Mouse (Mus musculus): Measurements from ENCODE around the gene Fcmr. TPM values are rescaled to one million over a fixed set of nuclear protein-coding genes. Genes with fewer than 3 reads are reported as not detected.

Fcmr gene
- polyA plus RNA-seq, 1 experiment from 2014 or later = 2.7 TPM

- Histone ChIP-seq H3K4me1 (peaks cover 14% of the 10 kb centered on the region), H3K27ac (no peak overlapping the region), H3K9me3 (no peaks in the 10 kb centered on the region), H3K27me3 (ENCODE audit: insufficient read depth, poor library complexity, severe bottlenecking) (peaks cover 35% of the 10 kb centered on the region), H3K36me3 (no peaks in the 10 kb centered on the region), H3K4me3 (no peak overlapping the region)
- DNase-seq (ENCODE audit: low spot score) = no peak
- 19% methylated on average over 3 of the region's 3 CpGs for WGBS
Observed at GRCm38 (mm10) chr1:130876931-130877509, 11.6 kb downstream of the Fcmr start.

DNA sequence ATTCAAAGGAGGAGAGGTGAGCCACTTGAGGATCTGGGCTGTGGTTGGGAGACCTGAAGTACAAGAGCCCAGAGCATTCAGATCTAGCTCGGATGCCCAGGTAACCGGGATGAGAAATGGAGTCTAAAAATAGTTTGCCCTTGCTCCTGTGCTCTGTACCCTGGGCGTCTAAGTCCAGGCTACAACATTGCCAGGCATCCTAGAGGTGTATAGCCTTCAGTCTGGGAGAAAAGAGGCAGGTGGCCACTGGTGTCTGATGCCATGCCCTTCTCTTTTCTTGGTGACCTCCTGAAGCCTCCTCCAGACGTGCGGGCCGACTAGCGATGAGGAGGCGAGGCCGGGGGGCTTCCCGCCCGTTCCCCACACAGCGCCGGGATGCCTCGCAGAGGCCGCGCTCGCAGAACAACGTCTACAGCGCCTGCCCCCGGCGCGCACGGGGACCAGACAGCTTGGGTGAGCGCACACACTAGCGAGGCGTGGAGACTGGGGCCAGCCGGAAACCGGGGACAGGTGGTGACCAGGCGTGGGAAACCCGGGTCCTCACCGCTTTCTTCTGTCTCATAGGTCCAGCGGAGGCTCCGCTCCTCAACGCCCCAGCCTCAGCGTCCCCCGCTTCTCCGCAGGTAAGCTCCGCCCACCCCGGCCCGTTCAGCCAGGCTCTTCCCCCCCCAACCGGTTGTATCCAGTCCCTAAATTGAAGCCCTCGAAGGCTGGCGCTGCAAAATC is 12.6 kb downstream of the Fcmr start:
- peak overlapping the region; percentile 44; the same call in 1 of the 2 replicates for H3K27ac ChIP-seq
- DNase-seq (ENCODE audit: low spot score) = no peak

GRCm38 (mm10) chr1:130879927-130880326 is 14.5 kb downstream of the Fcmr start:
- no peak for DNase-seq (ENCODE audit: low spot score)
- WGBS = 87% methylated on average over 7 of the region's 7 CpGs

More for the DNA sequence above, 12.6 kb downstream of the Fcmr start:
- 2% methylated on average over 42 of the region's 43 CpGs for WGBS
- peak overlapping the region; percentile 63 for H3K4me3 ChIP-seq
- H3K36me3 ChIP-seq = no peaks in the 10 kb centered on the region
- no peaks in the 10 kb centered on the region for H3K9me3 ChIP-seq
- peaks cover 35% of the 10 kb centered on the region for H3K27me3 ChIP-seq (ENCODE audit: insufficient read depth, poor library complexity, severe bottlenecking)
- H3K4me1 ChIP-seq = peaks cover 14% of the 10 kb centered on the region

GRCm38 (mm10) chr1:130883146-130883545 is 17.7 kb downstream of the Fcmr start:
- Histone ChIP-seq H3K27me3 (ENCODE audit: insufficient read depth, poor library complexity, severe bottlenecking) (peaks cover 44% of the 10 kb centered on the region), H3K36me3 (no peaks in the 10 kb centered on the region)
- 88% methylated on average over 4 of the region's 4 CpGs for WGBS

More at GRCm38 (mm10) chr1:130879927-130880326, 14.5 kb downstream of the Fcmr start:
- Histone ChIP-seq H3K4me1 (peaks cover 14% of the 10 kb centered on the region), H3K27ac (no peak overlapping the region), H3K9me3 (no peaks in the 10 kb centered on the region), H3K4me3 (no peak overlapping the region), H3K27me3 (ENCODE audit: insufficient read depth, poor library complexity, severe bottlenecking) (peaks cover 40% of the 10 kb centered on the region), H3K36me3 (no peaks in the 10 kb centered on the region)

DNA sequence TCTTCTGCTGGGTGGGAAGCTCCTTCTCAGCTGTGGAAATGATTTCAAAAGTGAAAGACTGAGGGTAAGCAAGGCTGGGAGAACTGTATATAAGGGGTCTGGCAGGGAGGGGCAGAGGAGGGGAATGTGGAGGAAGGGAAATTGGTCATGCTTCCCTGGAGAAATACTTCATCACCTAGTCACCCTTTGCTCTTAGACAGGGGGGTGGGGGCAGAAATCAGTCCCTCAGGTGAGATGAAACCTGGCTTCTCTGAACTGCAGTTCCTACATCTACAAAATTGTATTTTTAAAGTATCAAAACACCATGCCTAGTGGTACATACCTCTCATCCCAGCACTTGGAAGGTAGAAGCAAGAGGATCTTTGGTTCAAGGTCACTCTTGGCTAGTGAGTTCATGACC is 21.9 kb downstream of the Fcmr start, which contains the start of gene Il24:
Il24 (minus strand) TSS at position 101 of the 400 bp plus-strand sequence.
- no peaks in the 10 kb centered on the region for H3K9me3 ChIP-seq
- no peak within 1 kb of the TSS for H3K4me3 ChIP-seq
- no peak within 1 kb of the TSS for H3K27ac ChIP-seq
- H3K36me3 ChIP-seq = no peaks in the 10 kb centered on the region
- no peaks in the 10 kb centered on the region for H3K4me1 ChIP-seq
- DNase-seq (ENCODE audit: low spot score) = no peak
- H3K27me3 ChIP-seq (ENCODE audit: insufficient read depth, poor library complexity, severe bottlenecking) = peaks cover 20% of the 10 kb centered on the region

More at GRCm38 (mm10) chr1:130883146-130883545, 17.7 kb downstream of the Fcmr start:
- no peaks in the 10 kb centered on the region for H3K9me3 ChIP-seq
- no peak overlapping the region for H3K27ac ChIP-seq
- H3K4me1 ChIP-seq = peaks cover 9% of the 10 kb centered on the region
- DNase-seq (ENCODE audit: low spot score) = no peak
- H3K4me3 ChIP-seq = no peak overlapping the region

DNA sequence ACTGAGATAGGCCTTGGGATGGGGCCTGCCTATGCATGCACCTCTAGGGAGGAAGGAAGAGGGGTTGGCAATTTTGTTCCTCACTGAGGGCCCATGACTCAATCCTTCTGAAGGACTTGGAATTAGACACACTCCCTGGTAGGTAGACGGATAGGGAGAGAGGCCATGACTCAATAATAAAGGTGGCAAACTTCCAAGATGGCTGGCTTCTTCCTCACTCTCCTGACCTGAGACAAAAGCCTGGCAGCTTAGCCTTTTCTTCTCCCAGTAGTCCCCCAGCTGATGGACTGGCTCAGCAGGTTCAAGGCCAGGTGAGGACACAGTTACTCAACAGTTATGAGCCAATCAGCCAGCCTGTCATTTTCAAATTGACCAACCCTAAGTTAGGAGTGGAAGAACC is 27.0 kb downstream of the Fcmr start:
- 86% methylated on average over 1 of the region's 1 CpGs for WGBS
- no peaks in the 10 kb centered on the region for H3K9me3 ChIP-seq
- no peaks in the 10 kb centered on the region for H3K4me1 ChIP-seq
- no peak for DNase-seq (ENCODE audit: low spot score)
- H3K4me3 ChIP-seq = no peak overlapping the region
- H3K27ac ChIP-seq = no peak overlapping the region
- no peaks in the 10 kb centered on the region for H3K27me3 ChIP-seq (ENCODE audit: insufficient read depth, poor library complexity, severe bottlenecking)
- no peaks in the 10 kb centered on the region for H3K36me3 ChIP-seq

DNA sequence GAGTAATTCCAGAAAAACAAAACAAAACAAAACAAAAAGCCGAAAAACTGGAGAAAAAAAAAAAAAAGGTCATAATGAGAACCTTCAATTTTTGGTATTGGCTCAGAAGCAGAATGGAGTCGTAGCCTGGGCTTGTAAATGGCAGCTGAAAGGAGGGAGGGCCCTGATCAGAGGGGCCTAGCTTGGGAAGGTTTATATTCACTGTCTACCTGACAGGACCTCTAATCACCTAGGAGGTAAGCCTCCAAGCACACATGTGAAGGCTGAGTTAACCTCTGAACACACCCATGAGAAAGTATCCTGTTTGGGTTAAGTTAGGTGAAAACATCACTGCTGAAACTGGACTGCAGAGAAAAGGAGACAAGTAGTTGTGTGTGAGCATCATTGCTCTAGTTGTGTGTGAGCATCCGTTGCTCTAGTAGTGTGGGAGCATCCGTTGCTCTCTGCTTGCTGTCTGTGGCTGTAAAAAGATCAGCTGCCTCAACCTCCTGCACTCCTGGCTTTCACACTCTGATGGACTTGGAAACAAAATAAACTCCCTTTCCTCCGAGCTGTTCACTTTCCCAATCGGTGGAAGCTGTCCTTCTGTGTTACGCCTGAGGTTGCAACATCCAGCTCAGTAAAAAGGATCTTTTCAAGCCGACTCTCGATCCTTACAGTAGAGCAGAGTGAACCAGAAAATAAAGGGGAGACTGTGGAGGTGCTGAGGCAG is 28.0 kb downstream of the Fcmr start:
- Histone ChIP-seq H3K27me3 (ENCODE audit: insufficient read depth, poor library complexity, severe bottlenecking) (no peaks in the 10 kb centered on the region), H3K27ac (no peak overlapping the region), H3K4me3 (no peak overlapping the region), H3K4me1 (no peaks in the 10 kb centered on the region), H3K9me3 (no peaks in the 10 kb centered on the region), H3K36me3 (no peaks in the 10 kb centered on the region)
- 73% methylated on average over 9 of the region's 9 CpGs for WGBS
- no peak for DNase-seq (ENCODE audit: low spot score)

GRCm38 (mm10) chr1:130894468-130894867 is 29.0 kb downstream of the Fcmr start:
- Histone ChIP-seq H3K27ac (no peak overlapping the region), H3K4me3 (no peak overlapping the region), H3K9me3 (no peaks in the 10 kb centered on the region), H3K27me3 (ENCODE audit: insufficient read depth, poor library complexity, severe bottlenecking) (no peaks in the 10 kb centered on the region), H3K4me1 (no peaks in the 10 kb centered on the region), H3K36me3 (no peaks in the 10 kb centered on the region)
- 41% methylated on average over 6 of the region's 6 CpGs for WGBS
- no peak for DNase-seq (ENCODE audit: low spot score)

- H3K9me3 ChIP-seq = no peaks in the 10 kb centered on the region
- no peak overlapping the region for H3K27ac ChIP-seq
- H3K27me3 ChIP-seq (ENCODE audit: insufficient read depth, poor library complexity, severe bottlenecking) = no peaks in the 10 kb centered on the region
- WGBS = 63% methylated on average over 7 of the region's 7 CpGs
- H3K4me1 ChIP-seq = no peaks in the 10 kb centered on the region
- no peak for DNase-seq (ENCODE audit: low spot score)
- H3K4me3 ChIP-seq = no peak overlapping the region
- no peaks in the 10 kb centered on the region for H3K36me3 ChIP-seq
Observed at GRCm38 (mm10) chr1:130902505-130902904, 37.0 kb downstream of the Fcmr start.

- Histone ChIP-seq H3K9me3 (no peaks in the 10 kb centered on the region), H3K27ac (no peak within 1 kb of the TSS), H3K4me3 (no peak within 1 kb of the TSS), H3K36me3 (no peaks in the 10 kb centered on the region), H3K27me3 (ENCODE audit: insufficient read depth, poor library complexity, severe bottlenecking) (no peaks in the 10 kb centered on the region), H3K4me1 (no peaks in the 10 kb centered on the region)
- WGBS = 84% methylated on average over 12 of the region's 12 CpGs
- no peak for DNase-seq (ENCODE audit: low spot score)
Observed at GRCm38 (mm10) chr1:130911401-130912010, 46.0 kb downstream of the Fcmr start, which contains the start of gene Il20. Gene Il20 (minus strand): TSS chr1:130911451.

- no peak overlapping the region for H3K27ac ChIP-seq
- H3K27me3 ChIP-seq (ENCODE audit: insufficient read depth, poor library complexity, severe bottlenecking) = no peaks in the 10 kb centered on the region
- DNase-seq (ENCODE audit: low spot score) = no peak
- no peaks in the 10 kb centered on the region for H3K36me3 ChIP-seq
- H3K4me3 ChIP-seq = no peak overlapping the region
- H3K9me3 ChIP-seq = no peaks in the 10 kb centered on the region
- H3K4me1 ChIP-seq = no peaks in the 10 kb centered on the region
- 11% methylated on average over 1 of the region's 1 CpGs for WGBS
Observed at GRCm38 (mm10) chr1:130918323-130918980, 53.0 kb downstream of the Fcmr start.

DNA sequence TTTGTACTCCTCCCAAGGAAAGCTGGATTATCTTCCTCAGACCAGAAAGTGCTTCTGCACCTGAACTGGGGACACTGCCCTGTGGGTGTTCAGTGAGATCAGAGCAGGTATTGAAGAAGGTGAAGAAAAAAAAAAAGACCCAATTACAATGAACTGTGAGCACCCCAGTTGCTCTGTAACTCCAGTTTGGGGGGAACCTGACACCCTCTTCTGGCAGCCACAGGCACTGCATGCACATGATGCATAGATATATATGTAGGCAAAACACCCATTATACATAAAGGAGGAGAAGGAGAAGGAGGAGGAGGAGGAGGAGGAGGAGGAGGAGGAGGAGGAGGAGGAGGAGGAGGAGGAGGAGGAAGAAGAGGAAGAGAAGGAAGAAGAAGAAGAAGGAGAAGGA is 61.0 kb downstream of the Fcmr start:
- H3K36me3 ChIP-seq = no peaks in the 10 kb centered on the region
- no peak for DNase-seq (ENCODE audit: low spot score)
- no peaks in the 10 kb centered on the region for H3K4me1 ChIP-seq
- H3K27me3 ChIP-seq (ENCODE audit: insufficient read depth, poor library complexity, severe bottlenecking) = no peaks in the 10 kb centered on the region
- H3K4me3 ChIP-seq = no peak overlapping the region
- H3K9me3 ChIP-seq = no peaks in the 10 kb centered on the region
- H3K27ac ChIP-seq = no peak overlapping the region
